Mouse (Mus musculus) adipocyte (in vitro differentiated cells): ENCODE results near the gene Klra1.
"Not testable (repeated sequence)": the region's sequence is repeated elsewhere in the genome, so short reads cannot be mapped to it uniquely, and the experiment has no call there.

Experiments
- DNase-seq: peaks from one replicate; pipeline ENCODE4 v3.0.0-alpha.2; 2016; ENCODE audit warnings: low spot score

Klra1 gene

DNA sequence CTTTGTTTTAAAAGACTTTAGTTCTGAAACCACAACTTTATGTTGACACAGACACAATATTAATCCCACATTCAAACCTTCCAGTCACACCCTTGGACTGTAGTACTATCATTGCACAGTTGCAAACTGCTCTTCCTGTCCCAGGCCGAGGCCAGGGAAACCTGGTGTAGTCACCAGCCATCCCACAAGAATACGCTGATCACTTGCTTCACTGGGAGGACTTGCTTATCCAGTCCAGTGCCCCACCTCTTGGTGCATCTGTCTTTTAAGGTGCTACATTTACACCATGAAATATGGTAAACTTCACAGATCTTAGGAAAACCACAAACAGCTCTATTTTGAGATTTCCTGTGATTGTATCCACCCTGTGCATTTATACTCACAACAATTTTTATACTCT is at the start of gene Klra1:
Gene Klra1, minus strand, starts transcription at position 125 of the 400 bp plus-strand sequence.
- DNase-seq = no peak

DNA sequence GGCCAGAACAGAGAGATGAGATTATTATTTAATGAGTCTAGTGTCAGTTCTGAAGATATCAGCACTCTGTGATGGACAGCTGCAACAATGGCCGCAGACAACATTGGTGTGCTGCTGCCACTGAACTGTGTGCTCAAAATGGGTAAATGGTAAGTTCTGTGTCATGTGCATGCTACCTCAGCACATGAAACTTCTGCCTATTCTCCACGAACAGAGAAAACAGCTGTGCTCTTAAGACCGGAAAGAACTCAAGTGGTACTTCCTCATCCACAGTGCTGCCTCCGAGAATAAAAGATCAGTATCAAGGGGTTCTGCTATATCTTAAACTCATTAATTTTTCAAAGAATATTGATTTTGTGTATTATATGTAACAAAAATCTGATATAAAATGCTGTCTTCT is 42.8 kb upstream of the Klra1 start:
- no peak for DNase-seq

DNA sequence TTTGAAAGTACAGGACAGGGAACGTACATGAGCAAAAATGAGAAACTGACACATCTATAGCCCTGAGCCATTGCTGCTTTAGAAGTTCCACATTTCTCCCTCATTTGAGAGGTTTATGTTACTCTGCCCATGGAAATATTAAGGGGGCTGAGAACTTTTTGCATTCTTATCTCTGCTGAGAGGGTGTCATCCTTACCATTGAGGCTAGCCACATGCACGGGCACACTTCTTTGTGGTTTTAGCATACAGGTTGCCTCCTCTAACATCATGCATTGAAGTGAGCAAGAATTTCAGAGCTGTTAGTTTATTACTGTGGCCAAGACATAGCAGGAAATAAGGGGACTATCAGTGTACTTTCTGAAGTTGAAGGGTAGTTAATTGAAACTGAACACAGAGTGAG is 32.5 kb upstream of the Klra1 start:
- no peak for DNase-seq

- no peak for DNase-seq
These were observed 18.2 kb upstream of the Klra1 start for GRCm38 (mm10) chr6:130404882-130405281.

DNA sequence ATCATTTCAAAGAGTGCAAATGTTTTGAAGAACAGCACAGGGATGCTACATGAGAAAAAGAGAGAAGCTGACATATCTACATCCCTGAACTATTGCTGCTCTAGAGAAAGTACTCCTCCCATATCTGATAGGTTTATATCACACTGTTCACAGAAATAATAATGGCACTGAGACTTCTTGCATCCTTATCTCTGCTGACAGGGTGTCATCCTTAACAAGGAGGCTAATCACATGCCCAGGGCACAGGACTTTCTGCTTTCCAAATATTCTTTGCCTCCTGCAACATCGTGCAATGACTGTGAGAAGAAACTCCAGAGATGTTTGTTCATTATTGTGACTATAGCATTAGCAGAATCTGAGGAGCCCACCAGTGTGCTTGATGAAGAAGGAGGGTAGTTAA is 871 bp downstream of the Klra1 start:
- DNase-seq = no peak

- no peak for DNase-seq
These were observed 4.3 kb downstream of the Klra1 start for GRCm38 (mm10) chr6:130382375-130382774.

GRCm38 (mm10) chr6:130345381-130345780 is 41.3 kb downstream of the Klra1 start:
- not testable (repeated sequence) for DNase-seq

DNA sequence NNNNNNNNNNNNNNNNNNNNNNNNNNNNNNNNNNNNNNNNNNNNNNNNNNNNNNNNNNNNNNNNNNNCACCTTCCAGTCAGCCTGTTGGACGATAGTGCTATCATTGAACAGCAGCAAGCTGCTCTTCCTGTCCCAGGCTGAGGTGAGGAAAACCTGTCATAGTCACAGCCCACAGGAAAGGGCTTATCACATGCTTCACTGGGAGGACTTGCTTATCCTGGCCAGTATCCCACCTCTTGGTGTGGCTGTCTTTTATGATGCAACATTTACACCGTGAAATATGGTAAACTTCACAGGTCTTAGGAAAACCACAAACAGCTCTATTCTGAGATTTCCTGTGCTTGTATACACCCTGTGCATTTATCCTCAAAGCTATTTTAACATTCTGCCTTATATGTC is 44.7 kb downstream of the Klra1 start:
- DNase-seq = not testable (repeated sequence)

DNA sequence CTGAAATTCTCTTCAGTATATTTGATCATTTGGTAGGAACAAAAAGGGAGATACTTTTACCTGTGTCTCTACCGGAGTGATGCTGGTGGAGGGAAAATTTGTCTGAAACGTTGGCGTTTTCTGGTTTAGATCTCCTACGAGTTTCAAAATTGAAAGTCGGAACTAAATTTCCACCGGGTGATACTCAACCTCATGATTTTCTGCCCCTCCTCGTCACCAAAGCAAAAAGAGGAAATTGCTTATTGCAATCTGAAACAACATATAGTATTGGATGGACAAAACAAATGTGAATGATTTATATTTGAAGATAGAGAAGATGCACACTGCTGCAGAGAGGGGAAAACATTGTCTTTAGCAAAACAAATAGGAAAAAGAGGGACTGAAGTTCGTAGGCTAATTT is 49.3 kb downstream of the Klra1 start, which contains the start of gene Klra3:
Gene Klra3, minus strand, starts transcription at position 164 of the 400 bp plus-strand sequence.
- DNase-seq = no peak
